19 mouse cellular contexts compared by ENCODE assay signal in the genomic region with DNA sequence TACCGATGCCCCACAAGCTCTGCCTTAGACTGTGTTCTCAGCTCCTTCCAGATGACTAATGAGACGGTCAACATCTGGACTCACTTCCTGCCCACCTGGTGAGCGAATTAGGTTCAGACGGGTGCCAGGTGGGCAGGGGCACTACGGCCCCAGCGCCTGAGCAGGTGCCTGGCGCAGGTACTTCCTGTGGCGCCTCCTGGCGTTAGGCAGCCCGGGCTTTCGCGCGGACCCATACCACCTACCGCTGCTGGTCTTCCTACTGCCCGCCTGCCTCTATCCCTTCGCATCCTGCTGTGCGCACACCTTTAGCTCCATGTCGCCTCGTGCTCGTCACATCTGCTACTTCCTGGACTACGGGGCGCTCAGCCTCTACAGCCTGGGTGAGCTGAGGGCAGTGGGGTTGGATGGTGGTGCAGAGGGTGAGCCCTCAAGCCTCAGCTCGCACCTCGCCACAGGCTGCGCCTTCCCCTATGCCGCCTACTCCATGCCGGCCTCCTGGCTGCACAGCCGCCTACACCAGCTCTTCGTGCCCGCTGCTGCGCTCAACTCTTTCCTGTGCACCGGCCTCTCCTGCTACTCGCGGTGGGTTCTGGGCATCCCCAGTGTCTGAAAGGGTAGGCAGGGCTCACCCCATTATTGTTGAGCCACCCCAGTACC. TPM values are rescaled to one million over a fixed set of nuclear protein-coding genes. Genes with fewer than 3 reads are reported as not detected.
DNase-seq lines count a peak whose midpoint lies in the region; ATAC-seq and TF ChIP-seq lines count a peak whose summit lies in the region.
"Had no signal": no experiment of that assay in that cellular context is flagged by ENCODE, and none has a peak within 500 bp of the region (broad histone marks: within the 10 kb centered on the region; RNA-seq: fewer than 3 reads in every experiment).

No protein-coding gene starts in this region.

- H3K4me3 ChIP-seq in forebrain, embryonic 14.5 days (ENCODE audit: low read depth, low read length), result no peak overlapping the region
- no peak overlapping the region for H3K4me3 ChIP-seq in forebrain, embryonic 16.5 days (replicated peaks; ENCODE audit: low read length)
- H3K4me3 ChIP-seq in limb, embryonic 11.5 days (ENCODE audit: low read depth, low read length), result no peak overlapping the region
- no peak overlapping the region for H3K4me3 ChIP-seq in limb, embryonic 10.5 days
- no peak overlapping the region for H3K4me3 ChIP-seq in liver, postnatal 0 days (ENCODE audit: low read depth, low read length)
- H3K4me3 ChIP-seq: embryonic facial prominence, embryonic 13.5 days; limb, embryonic 15.5 days had no signal

- no peak for DNase-seq in forebrain, embryonic 14.5 days (ENCODE audit: low spot score)
- DNase-seq in limb, embryonic 11.5 days (ENCODE audit: low spot score), result peak; percentile 29
- no peak for DNase-seq in limb, embryonic 10.5 days (ENCODE audit: low spot score)
- DNase-seq in ES-CJ7 (ENCODE audit: low read depth, low spot score), result peak; percentile 35
- no peak for DNase-seq in liver, postnatal 0 days
- no peak for DNase-seq in cerebellum, postnatal 36 days
- no peak for DNase-seq in adrenal gland, postnatal 4 days (ENCODE audit: low spot score in 2 of 2)
- DNase-seq: adrenal gland, postnatal 36 days; cerebellum, adult 9-10 months; kidney, adult 8-10 months; right cerebral cortex, postnatal 25 days had no signal

- TF ChIP-seq CTCF in liver, postnatal 0 days (IDR thresholded peaks at IDR 0.05; ENCODE audit: low read depth), result no peak

- no peak for TF ChIP-seq EP300 in liver, postnatal 0 days (IDR thresholded peaks at IDR 0.05; ENCODE audit: low read depth)

- peaks cover 4% of the 10 kb centered on the region; the same call in 1 of the 2 replicates for H3K9me3 ChIP-seq in forebrain, embryonic 14.5 days (replicated peaks; ENCODE audit: control insufficient read depth, low read length)
- H3K9me3 ChIP-seq in forebrain, embryonic 16.5 days (ENCODE audit: control insufficient read depth, low read length), result 0 out of 2 replicates have a peak, but pooled peaks cover 6% of the 10 kb centered on the region
- H3K9me3 ChIP-seq in limb, embryonic 11.5 days (ENCODE audit: control insufficient read depth, low read length), result no peaks in the 10 kb centered on the region
- peaks cover 7% of the 10 kb centered on the region for H3K9me3 ChIP-seq in limb, embryonic 10.5 days (replicated peaks)
- no peaks in the 10 kb centered on the region for H3K9me3 ChIP-seq in liver, postnatal 0 days (ENCODE audit: low read length)
- H3K9me3 ChIP-seq: limb, embryonic 15.5 days had no signal

- H3K4me1 ChIP-seq in forebrain, embryonic 14.5 days (ENCODE audit: control insufficient read depth, insufficient read depth, low read length), result no peaks in the 10 kb centered on the region
- H3K4me1 ChIP-seq in forebrain, embryonic 16.5 days (replicated peaks; ENCODE audit: control insufficient read depth, insufficient read depth, low read length), result no peaks in the 10 kb centered on the region
- peaks cover 5% of the 10 kb centered on the region; the same call in 1 of the 2 replicates for H3K4me1 ChIP-seq in limb, embryonic 11.5 days (ENCODE audit: control insufficient read depth, insufficient read depth, low read length)
- peaks cover 30% of the 10 kb centered on the region for H3K4me1 ChIP-seq in limb, embryonic 10.5 days
- peaks cover 22% of the 10 kb centered on the region for H3K4me1 ChIP-seq in liver, postnatal 0 days (ENCODE audit: insufficient read depth)

- WGBS in forebrain, embryonic 14.5 days, result 44% methylated on average over 34 of the region's 34 CpGs
- 46% methylated on average over 34 of the region's 34 CpGs for WGBS in forebrain, embryonic 16.5 days
- WGBS in limb, embryonic 11.5 days, result 30% methylated on average over 34 of the region's 34 CpGs
- WGBS in limb, embryonic 10.5 days, result 33% methylated on average over 34 of the region's 34 CpGs
- WGBS in liver, postnatal 0 days (ENCODE audit: insufficient replicate concordance), result 42% methylated on average over 34 of the region's 34 CpGs

- H3K36me3 ChIP-seq in forebrain, embryonic 14.5 days (ENCODE audit: control insufficient read depth, insufficient read depth, low read length), result peaks cover 24% of the 10 kb centered on the region
- H3K36me3 ChIP-seq in forebrain, embryonic 16.5 days (ENCODE audit: control insufficient read depth, insufficient read depth), result peaks cover 8% of the 10 kb centered on the region
- H3K36me3 ChIP-seq in limb, embryonic 11.5 days (ENCODE audit: control insufficient read depth, insufficient read depth, low read length), result peaks cover 5% of the 10 kb centered on the region
- H3K36me3 ChIP-seq in limb, embryonic 10.5 days, result peaks cover 26% of the 10 kb centered on the region
- peaks cover 20% of the 10 kb centered on the region for H3K36me3 ChIP-seq in liver, postnatal 0 days (replicated peaks; ENCODE audit: insufficient read depth, low read length)

- 0 out of 2 replicates have a peak, but pooled peaks have one; percentile 12 for ATAC-seq in forebrain, embryonic 14.5 days
- no peak for ATAC-seq in forebrain, embryonic 16.5 days
- ATAC-seq in limb, embryonic 11.5 days (ENCODE audit: insufficient number of reproducible peaks, low FRiP score, low TSS enrichment, low read depth), result no peak
- no peak for ATAC-seq in liver, postnatal 0 days

- peak overlapping the region; percentile 5; the same call in 1 of the 2 replicates for H3K4me2 ChIP-seq in forebrain, embryonic 14.5 days (ENCODE audit: low read length)
- H3K4me2 ChIP-seq in forebrain, embryonic 16.5 days (ENCODE audit: low read length), result no peak overlapping the region
- no peak overlapping the region for H3K4me2 ChIP-seq in limb, embryonic 11.5 days (ENCODE audit: low read depth, severe bottlenecking)
- H3K4me2 ChIP-seq in liver, postnatal 0 days (ENCODE audit: low read depth, low read length), result peak overlapping the region; percentile 32

- H3K27me3 ChIP-seq in forebrain, embryonic 14.5 days (replicated peaks; ENCODE audit: control insufficient read depth, insufficient read depth, low read length), result 0 out of 2 replicates have a peak, but pooled peaks cover 6% of the 10 kb centered on the region
- no peaks in the 10 kb centered on the region; the same call in 1 of the 2 replicates for H3K27me3 ChIP-seq in forebrain, embryonic 16.5 days (replicated peaks; ENCODE audit: control insufficient read depth, insufficient read depth, low read length)
- peaks cover 16% of the 10 kb centered on the region for H3K27me3 ChIP-seq in limb, embryonic 11.5 days (ENCODE audit: control insufficient read depth, insufficient read depth, low read length)
- H3K27me3 ChIP-seq in limb, embryonic 10.5 days (ENCODE audit: low read depth, poor library complexity, severe bottlenecking), result peaks cover 47% of the 10 kb centered on the region
- peaks cover 14% of the 10 kb centered on the region for H3K27me3 ChIP-seq in liver, postnatal 0 days (ENCODE audit: insufficient read depth, low read length)

- H3K27ac ChIP-seq in forebrain, embryonic 14.5 days (ENCODE audit: low read depth, low read length), result no peak overlapping the region
- no peak overlapping the region for H3K27ac ChIP-seq in forebrain, embryonic 16.5 days (ENCODE audit: low read length)
- no peak overlapping the region for H3K27ac ChIP-seq in limb, embryonic 11.5 days (replicated peaks; ENCODE audit: low read depth, low read length)
- H3K27ac ChIP-seq in limb, embryonic 10.5 days, result no peak overlapping the region
- no peak overlapping the region for H3K27ac ChIP-seq in liver, postnatal 0 days (ENCODE audit: low read depth)
- H3K27ac ChIP-seq: embryonic facial prominence, embryonic 13.5 days; limb, embryonic 15.5 days had no signal

- no peak overlapping the region; the same call in 1 of the 2 replicates for H3K9ac ChIP-seq in forebrain, embryonic 14.5 days (ENCODE audit: low read length)
- no peak overlapping the region for H3K9ac ChIP-seq in forebrain, embryonic 16.5 days (replicated peaks; ENCODE audit: low read depth, low read length)
- H3K9ac ChIP-seq in limb, embryonic 11.5 days (ENCODE audit: low read length), result no peak overlapping the region
- H3K9ac ChIP-seq in liver, postnatal 0 days (replicated peaks), result no peak overlapping the region
- H3K9ac ChIP-seq: embryonic facial prominence, embryonic 13.5 days; limb, embryonic 15.5 days had no signal

RNA-seq across cellular contexts. Expression of gene Paqr6, which starts 1.4 kb away (rescaled TPM):
- polyA plus RNA-seq in forebrain, embryonic 14.5 days (2014; fragmentation: Nextera tagmentation; extraction: Ambion mirVana), result 0.22 and 0.30 TPM in 2 replicates
- polyA plus RNA-seq in forebrain, embryonic 16.5 days (2015; fragmentation: Nextera tagmentation; extraction: Ambion mirVana), result 1.1 and 2.3 TPM in 2 replicates
- 1.1 and 1.8 TPM in 2 replicates for polyA plus RNA-seq in limb, embryonic 11.5 days (2014; fragmentation: Nextera tagmentation; extraction: Ambion mirVana)
- 0.83 and 1.6 TPM in 2 replicates for polyA plus RNA-seq in limb, embryonic 10.5 days (2016; fragmentation: Nextera tagmentation; extraction: Ambion mirVana)
- polyA plus RNA-seq in liver, postnatal 0 days (2015; fragmentation: Nextera tagmentation; extraction: Ambion mirVana), result 1.7 and 2.0 TPM in 2 replicates
- total RNA-seq in adrenal gland, postnatal 4 days (2021), result 1 to 10 TPM; 4.9 to 6.4 TPM
- total RNA-seq: megakaryocyte progenitor cell, adult 5-6 weeks had no signal

RNA-seq across cellular contexts. Expression of gene Bglap3, which starts 6.7 kb away (rescaled TPM):
- not detected in 2 replicates for polyA plus RNA-seq in forebrain, embryonic 14.5 days (2014; fragmentation: Nextera tagmentation; extraction: Ambion mirVana)
- not detected in 2 replicates for polyA plus RNA-seq in forebrain, embryonic 16.5 days (2015; fragmentation: Nextera tagmentation; extraction: Ambion mirVana)
- not detected in 2 replicates for polyA plus RNA-seq in limb, embryonic 11.5 days (2014; fragmentation: Nextera tagmentation; extraction: Ambion mirVana)
- polyA plus RNA-seq in limb, embryonic 10.5 days (2016; fragmentation: Nextera tagmentation; extraction: Ambion mirVana), result 0.09 and 0.11 TPM in 2 replicates
- polyA plus RNA-seq in liver, postnatal 0 days (2015; fragmentation: Nextera tagmentation; extraction: Ambion mirVana), result 0.43 and 0.62 TPM in 2 replicates
- total RNA-seq in adrenal gland, postnatal 4 days (2021), result 1 to 10 TPM in 1 of 2 experiments, under 1 TPM in 1; 0.93 to 1.1 TPM
- total RNA-seq: gastrocnemius, adult 18-20 months; megakaryocyte progenitor cell, adult 5-6 weeks had no signal
- polyA plus RNA-seq: heart, embryonic 14.5 days; stomach, embryonic 14.5 days had no signal

RNA-seq across cellular contexts. Expression of gene Bglap2, which starts 12.7 kb away (rescaled TPM):
- not detected in 2 replicates for polyA plus RNA-seq in forebrain, embryonic 14.5 days (2014; fragmentation: Nextera tagmentation; extraction: Ambion mirVana)
- polyA plus RNA-seq in forebrain, embryonic 16.5 days (2015; fragmentation: Nextera tagmentation; extraction: Ambion mirVana), result 2.2 TPM in 1 of 2 replicates, not detected in the other
- not detected in 2 replicates for polyA plus RNA-seq in limb, embryonic 11.5 days (2014; fragmentation: Nextera tagmentation; extraction: Ambion mirVana)
- polyA plus RNA-seq in limb, embryonic 10.5 days (2016; fragmentation: Nextera tagmentation; extraction: Ambion mirVana), result not detected in 2 replicates
- polyA plus RNA-seq in liver, postnatal 0 days (2015; fragmentation: Nextera tagmentation; extraction: Ambion mirVana), result not detected in 2 replicates
- not detected for total RNA-seq in adrenal gland, postnatal 4 days (2021)
- total RNA-seq: adrenal gland, postnatal 36 days; gastrocnemius, adult 18-20 months; layer of hippocampus, postnatal 10 days; megakaryocyte progenitor cell, adult 5-6 weeks had no signal
- polyA plus RNA-seq: heart, embryonic 14.5 days; stomach, embryonic 14.5 days had no signal

RNA-seq across cellular contexts. Expression of gene Bglap, which starts 18.4 kb away (rescaled TPM):
- not detected in 2 replicates for polyA plus RNA-seq in forebrain, embryonic 14.5 days (2014; fragmentation: Nextera tagmentation; extraction: Ambion mirVana)
- 1.1 TPM in 1 of 2 replicates, not detected in the other for polyA plus RNA-seq in forebrain, embryonic 16.5 days (2015; fragmentation: Nextera tagmentation; extraction: Ambion mirVana)
- polyA plus RNA-seq in limb, embryonic 11.5 days (2014; fragmentation: Nextera tagmentation; extraction: Ambion mirVana), result not detected in 2 replicates
- 0.79 TPM in 1 of 2 replicates, not detected in the other for polyA plus RNA-seq in limb, embryonic 10.5 days (2016; fragmentation: Nextera tagmentation; extraction: Ambion mirVana)
- not detected in 2 replicates for polyA plus RNA-seq in liver, postnatal 0 days (2015; fragmentation: Nextera tagmentation; extraction: Ambion mirVana)
- 1 to 10 TPM; 2.5 to 2.8 TPM for total RNA-seq in adrenal gland, postnatal 4 days (2021)
- total RNA-seq: gastrocnemius, adult 18-20 months; megakaryocyte progenitor cell, adult 5-6 weeks had no signal
- polyA plus RNA-seq: heart, embryonic 14.5 days; stomach, embryonic 14.5 days had no signal

RNA-seq across cellular contexts. Expression of gene Smg5, which starts 29.8 kb away (rescaled TPM):
- polyA plus RNA-seq in forebrain, embryonic 14.5 days (2014; fragmentation: Nextera tagmentation; extraction: Ambion mirVana), result 36.0 and 44.8 TPM in 2 replicates
- polyA plus RNA-seq in forebrain, embryonic 16.5 days (2015; fragmentation: Nextera tagmentation; extraction: Ambion mirVana), result 57.5 and 65.9 TPM in 2 replicates
- 44.9 and 49.0 TPM in 2 replicates for polyA plus RNA-seq in limb, embryonic 11.5 days (2014; fragmentation: Nextera tagmentation; extraction: Ambion mirVana)
- 94.1 and 94.8 TPM in 2 replicates for polyA plus RNA-seq in limb, embryonic 10.5 days (2016; fragmentation: Nextera tagmentation; extraction: Ambion mirVana)
- 9.9 and 11.8 TPM in 2 replicates for polyA plus RNA-seq in liver, postnatal 0 days (2015; fragmentation: Nextera tagmentation; extraction: Ambion mirVana)
- total RNA-seq in adrenal gland, postnatal 4 days (2021), result 10 to 100 TPM; 68.2 to 69.0 TPM

Comparison
In these comparisons a context has a peak if more than half of its experiments do, and no peak if none do; other contexts are left out.
1. DNase-seq: peak in limb, embryonic 11.5 days (single experiment) and ES-CJ7 (single experiment); none in forebrain, embryonic 14.5 days (single experiment), limb, embryonic 10.5 days (single experiment), liver, postnatal 0 days (single experiment), cerebellum, postnatal 36 days (0 of 2) and adrenal gland, postnatal 4 days (0 of 2).
2. H3K4me2 ChIP-seq: peak in forebrain, embryonic 14.5 days (single experiment) and liver, postnatal 0 days (single experiment); none in forebrain, embryonic 16.5 days (single experiment) and limb, embryonic 11.5 days (single experiment).